Mouse (Mus musculus) myocyte (in vitro differentiated cells): ENCODE measurements around the gene Qrich2.

Experiments
- E2F4 ChIP-seq: IDR thresholded peaks from one replicate; pipeline ENCODE4 v1.6.1; 2011; ENCODE audit warnings: mild to moderate bottlenecking, control low read depth, moderate library complexity; ENCODE audit not compliant: insufficient read depth
- POLR2A ChIP-seq: IDR thresholded peaks from one replicate; pipeline ENCODE4 v1.6.1; 2011; ENCODE audit warnings: low read depth, mild to moderate bottlenecking, control low read depth, moderate library complexity; ENCODE audit not compliant: insufficient read length
- POLR2AphosphoS2 ChIP-seq: IDR thresholded peaks from one replicate; pipeline ENCODE4 v1.6.1; 2011; ENCODE audit warnings: low read depth, control low read depth; ENCODE audit not compliant: insufficient read length
- TCF12 ChIP-seq: IDR thresholded peaks from one replicate; pipeline ENCODE4 v1.6.1; 2011; ENCODE audit warnings: mild to moderate bottlenecking, control low read depth; ENCODE audit not compliant: poor library complexity, insufficient read depth, severe bottlenecking

DNA sequence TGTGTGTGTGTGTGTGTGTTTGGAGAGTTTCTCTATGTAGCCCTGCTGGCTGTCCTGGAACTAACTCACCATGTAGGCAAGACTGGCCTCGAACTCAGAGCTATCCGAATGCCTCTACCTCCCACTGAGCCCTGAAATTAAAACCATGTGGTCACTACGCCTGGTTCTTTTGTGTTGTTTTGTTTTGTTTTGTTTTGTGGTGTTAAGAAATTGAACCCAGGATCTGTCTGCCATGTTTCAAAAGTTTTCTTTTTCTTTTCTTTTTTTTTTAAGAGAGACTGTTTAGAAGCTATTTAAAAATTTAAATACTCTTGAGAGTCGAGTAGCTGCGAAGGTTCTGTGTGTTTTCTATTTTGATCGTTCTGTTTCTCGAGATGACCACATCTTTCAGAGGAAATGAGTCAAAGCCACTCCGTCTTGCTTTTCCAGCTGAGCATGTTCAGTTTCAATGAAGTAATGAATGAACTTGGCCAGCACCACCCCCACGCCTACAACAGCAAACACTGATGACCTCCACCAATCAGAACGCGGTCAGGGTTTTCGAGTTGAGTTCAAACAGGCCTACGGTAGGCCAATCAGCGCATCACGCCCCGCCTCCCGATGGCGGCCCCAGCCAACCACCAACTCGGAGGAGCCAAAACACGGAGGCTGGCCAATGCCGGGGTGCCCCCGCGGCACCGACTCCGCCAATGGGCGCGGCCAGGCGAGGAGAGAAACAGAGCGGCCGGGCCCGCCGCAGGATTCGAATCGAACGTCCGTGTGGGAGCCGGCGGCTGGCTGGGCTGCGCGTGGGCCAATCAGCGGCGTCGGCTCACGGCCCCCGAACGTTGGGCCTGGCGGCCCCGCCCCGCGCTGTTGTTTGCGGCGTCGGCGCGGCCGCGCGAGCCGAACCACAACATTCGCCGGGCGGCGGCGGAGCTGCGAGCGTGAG, 32.4 kb downstream of the Qrich2 start, which contains the start of gene Ubald2:
- TF ChIP-seq E2F4: peak; percentile 84
- no peak for TF ChIP-seq TCF12
- TF ChIP-seq POLR2A: peak; percentile 41
- no peak for TF ChIP-seq POLR2AphosphoS2
